Mouse (Mus musculus) E14TG2a.4 (cell line): ENCODE results near the gene Socs7.

Experiments used
- CTCF ChIP-seq: conservative IDR thresholded peaks from 2 replicates; pipeline ENCODE4 v1.5.1; 2014; ENCODE audit warnings: low read length
- NANOG ChIP-seq: IDR thresholded peaks from 2 replicates; pipeline ENCODE4 v1.6.1; 2014; ENCODE audit warnings: borderline replicate concordance, low read length, mixed read lengths
- POU5F1 ChIP-seq: IDR thresholded peaks from 2 replicates; pipeline ENCODE4 v1.6.1; 2014; ENCODE audit warnings: low read length, borderline replicate concordance

DNA sequence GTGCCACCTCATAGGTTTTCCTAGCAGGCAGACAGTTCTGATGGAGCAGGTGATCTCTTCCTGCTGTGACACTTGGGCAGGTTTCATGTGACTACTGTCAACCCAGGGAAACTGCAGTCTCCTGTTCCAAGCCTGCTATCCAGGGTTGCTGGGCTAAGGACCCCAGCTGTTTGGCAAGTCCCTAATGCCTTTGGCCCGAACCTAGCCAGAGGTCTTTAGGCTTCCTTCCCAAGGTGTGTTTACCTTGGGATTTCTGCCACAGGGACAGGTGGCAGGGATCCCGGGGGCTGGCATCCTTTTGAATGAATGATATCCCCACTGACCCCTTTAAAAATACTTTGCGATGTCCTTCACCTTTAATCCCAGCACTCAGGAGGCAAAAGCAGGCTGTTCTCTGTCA, 45.1 kb downstream of the Socs7 start:
- TF ChIP-seq CTCF (no peak), POU5F1 (no peak), NANOG (no peak)
